Mouse (Mus musculus): ENCODE measurements around the gene Kcnip3.

The Kcnip3 gene

GRCm38 (mm10) chr2:127522006-127522441 lies at the start of gene Kcnip3:
TSS of gene Kcnip3 (minus strand) at chr2:127522094.
- peak; percentile 62 for DNase-seq

GRCm38 (mm10) chr2:127559070-127559966 lies 37.4 kb upstream of the Kcnip3 start:
- DNase-seq: peak; percentile 95

DNA sequence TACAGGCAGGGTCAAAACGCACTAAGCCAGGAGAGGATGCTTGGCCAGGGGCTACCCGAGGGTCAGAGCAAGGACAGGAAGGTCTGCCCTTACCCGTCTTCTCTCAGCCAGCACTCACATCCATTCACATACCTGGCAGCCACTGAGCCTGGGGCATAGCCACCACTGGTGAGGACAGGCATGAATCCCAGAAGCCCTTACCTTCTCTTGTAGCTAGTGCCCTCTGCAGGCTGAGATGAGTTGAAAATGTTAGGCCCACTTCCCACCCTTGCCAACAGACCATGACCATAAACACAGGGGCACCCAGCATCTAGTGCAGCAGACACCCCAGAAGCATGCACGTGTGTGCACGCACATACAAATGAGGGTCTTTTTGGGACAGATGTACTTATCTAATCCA lies 29.2 kb upstream of the Kcnip3 start:
- peak; percentile 26 for DNase-seq

- no peak for DNase-seq
Observed at GRCm38 (mm10) chr2:127550446-127550845, 28.6 kb upstream of the Kcnip3 start.

GRCm38 (mm10) chr2:127549711-127550110 lies 27.8 kb upstream of the Kcnip3 start:
- no peak for DNase-seq

GRCm38 (mm10) chr2:127548342-127549074 lies 26.6 kb upstream of the Kcnip3 start:
- no peak for DNase-seq

DNA sequence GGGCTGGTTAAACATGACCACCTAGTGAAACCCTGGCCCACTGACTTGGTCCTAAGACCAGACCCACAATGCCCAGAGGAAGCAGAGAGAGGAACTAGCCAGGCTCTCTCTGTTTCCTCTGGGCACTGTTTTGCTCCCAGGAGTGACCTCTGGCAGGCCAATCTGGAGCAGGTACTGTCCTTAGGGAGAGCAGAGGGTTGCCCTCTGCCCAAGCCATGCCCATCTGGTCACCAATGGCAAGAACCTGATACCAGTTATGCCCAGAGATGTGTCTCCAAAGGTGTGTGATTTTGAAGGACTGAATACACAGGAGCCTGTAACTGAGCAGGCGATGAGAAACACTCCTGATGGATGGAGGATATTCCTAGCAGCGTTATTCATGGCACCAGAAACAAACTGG lies 19.8 kb upstream of the Kcnip3 start:
- no peak for DNase-seq

DNA sequence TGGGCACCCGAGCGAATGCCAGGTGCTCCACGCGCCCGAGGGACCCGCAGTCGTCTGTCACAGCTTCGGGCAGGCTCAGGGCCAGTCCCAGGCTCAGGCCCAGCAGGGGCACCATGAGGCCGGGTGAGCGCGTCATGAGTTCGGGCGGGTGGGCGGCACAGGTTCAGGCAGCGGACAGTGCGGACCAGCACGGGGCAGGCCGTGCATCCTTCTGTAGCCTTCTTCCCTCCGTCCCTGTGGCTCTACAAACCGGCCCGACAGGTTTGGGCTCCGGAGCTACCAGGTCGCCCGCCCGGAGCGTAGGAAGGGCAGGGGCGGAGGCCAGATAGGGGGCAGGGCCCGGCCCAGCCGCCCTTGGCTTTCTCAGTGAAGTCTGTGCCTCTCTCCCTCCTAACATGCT lies 19.3 kb upstream of the Kcnip3 start, which contains the start of gene Prom2:
TSS of gene Prom2 (minus strand) at position 283 of the 400 bp plus-strand sequence.
- DNase-seq: no peak

GRCm38 (mm10) chr2:127539494-127539893 lies 17.6 kb upstream of the Kcnip3 start:
- no peak for DNase-seq

GRCm38 (mm10) chr2:127537548-127537947 lies 15.7 kb upstream of the Kcnip3 start:
- DNase-seq: no peak

DNA sequence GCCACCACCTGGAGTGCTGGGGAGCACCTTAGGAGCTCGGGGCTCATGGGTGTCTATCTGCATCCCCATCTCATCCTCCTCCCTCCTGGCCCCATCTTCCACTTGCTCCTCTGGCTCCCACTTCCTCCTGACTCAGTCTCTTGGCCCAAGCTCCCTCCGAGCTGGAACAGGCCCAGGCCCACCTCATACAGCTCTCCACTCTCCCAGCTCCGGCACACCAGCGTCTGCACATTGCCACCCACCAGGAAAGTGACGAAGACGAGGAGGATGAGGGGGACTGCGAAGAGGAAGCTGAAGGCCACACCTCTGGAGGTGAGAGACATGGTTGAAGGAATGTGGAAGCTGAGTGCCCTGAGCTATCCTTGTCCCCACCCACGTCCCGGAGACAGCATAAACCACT lies 13.5 kb upstream of the Kcnip3 start:
- no peak for DNase-seq

- DNase-seq: no peak
Observed at GRCm38 (mm10) chr2:127532379-127532778, 10.5 kb upstream of the Kcnip3 start.

GRCm38 (mm10) chr2:127531592-127531991 lies 9.7 kb upstream of the Kcnip3 start:
- no peak for DNase-seq

DNA sequence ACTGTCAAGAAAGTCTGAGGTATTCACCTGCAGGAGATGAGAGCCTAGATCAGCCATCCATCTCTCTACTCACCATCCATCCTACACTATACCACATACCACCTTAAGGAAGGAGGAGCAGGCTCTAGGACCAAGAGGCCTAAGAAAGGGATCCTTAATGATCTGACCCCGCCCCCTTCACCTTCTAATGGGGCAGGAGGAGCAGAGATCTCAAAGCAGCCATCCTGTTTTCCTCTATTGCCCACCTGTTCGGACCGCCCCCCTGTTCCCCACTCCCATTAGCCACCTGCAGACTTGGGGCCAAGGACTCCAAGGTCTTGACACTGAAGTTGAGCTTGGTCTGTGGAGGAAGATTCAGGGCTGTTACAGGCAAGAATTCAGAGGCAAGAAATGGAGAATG lies 8.5 kb upstream of the Kcnip3 start:
- no peak for DNase-seq

GRCm38 (mm10) chr2:127525004-127525775 lies 3.3 kb upstream of the Kcnip3 start:
- no peak for DNase-seq

DNA sequence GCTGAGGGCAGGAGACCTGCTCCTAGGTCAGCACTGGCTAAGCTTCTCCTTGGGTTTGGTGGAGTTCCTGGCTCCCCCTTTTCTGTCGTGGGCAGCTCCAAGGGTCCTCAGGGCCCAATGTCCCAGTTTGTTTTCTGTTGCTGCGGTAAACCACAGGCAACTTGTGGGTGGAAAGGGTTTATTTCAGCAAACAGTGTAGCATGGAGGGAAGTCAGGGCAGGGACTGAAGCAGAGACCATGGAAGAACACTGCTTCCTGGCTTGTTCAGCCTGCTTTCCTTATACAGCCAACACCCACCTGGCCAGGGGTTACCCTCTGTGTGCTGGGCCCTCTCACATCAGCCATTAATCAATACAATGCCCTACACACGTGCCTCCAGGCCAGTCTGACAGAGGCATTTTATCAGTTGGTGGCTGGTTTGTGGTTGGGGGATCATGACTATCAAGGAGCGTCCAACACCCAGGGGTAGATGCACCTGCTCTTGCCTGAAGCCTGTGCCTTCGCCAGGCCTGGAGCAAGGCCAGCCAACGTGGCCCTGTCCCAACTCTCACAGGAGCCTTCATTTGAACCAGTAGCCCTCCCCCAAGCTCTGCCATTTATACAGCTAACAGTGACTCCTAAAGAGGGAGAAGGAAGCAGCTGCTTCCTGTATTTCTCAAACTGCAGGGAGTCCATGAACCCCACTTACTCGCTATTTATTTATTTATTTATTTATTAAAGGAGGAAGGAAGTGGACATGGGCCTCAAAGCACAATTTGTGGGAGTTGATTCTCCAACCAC lies 2.2 kb upstream of the Kcnip3 start:
- DNase-seq: peak; percentile 32

DNA sequence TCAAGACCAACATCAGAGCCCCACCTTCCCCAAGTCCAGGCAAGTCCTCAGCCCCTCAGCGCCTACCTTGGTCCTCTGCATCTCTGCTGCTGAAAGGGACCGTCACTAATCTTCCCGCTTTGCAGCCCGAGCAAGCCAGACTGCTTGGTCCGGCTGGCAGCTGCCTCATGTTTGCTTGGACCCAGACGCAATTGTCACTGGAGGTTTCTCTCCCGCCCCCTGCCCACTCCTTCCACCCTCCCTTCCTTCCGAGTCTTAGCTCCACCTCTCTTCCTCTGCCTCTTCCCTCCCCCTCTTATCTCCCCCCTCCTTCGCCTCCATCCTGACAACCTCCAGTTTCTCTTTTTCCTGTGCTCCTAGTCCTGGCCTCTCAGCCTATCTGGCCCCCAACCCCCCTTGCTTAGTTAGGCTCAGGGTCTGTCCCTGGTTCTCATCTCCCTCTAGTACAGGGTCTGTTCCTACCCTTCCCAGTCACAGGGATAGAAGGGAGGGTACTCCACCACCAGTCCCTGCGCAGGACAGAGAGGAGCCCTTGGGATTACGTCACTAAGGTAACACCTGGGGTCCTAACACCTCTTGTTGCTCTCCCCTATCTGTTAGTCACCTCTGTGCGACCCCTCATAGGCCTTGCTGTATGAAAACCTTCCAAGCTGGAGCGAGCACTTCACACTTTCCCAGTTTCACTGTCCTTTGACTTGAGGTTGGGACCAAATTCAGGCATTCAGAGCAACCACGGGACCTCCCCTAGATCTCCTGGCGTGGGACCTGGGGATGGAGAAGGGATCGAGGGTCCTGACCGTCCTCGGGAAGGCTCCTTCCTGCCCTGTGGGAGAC lies 505 bp downstream of the Kcnip3 start:
- peak; percentile 54 for DNase-seq

DNA sequence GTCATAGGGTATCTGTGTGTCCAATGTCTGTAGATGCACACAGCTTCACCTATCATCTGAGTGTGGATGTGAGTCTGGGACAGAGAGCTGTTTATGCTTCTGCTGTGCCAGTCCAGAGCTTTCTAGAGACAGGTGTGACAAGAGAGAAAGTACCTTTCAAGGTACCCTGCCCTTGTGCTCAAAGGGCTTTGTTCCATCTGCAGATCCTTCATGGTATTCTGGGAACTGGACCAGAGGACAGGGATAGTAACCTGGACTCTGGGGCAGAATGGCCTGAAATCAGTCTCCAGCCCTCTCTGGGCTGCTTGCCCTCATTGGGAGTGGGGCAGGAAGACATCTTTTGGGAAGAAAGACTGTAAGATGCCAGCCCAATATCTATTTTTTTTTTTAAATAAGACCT lies 1.8 kb downstream of the Kcnip3 start:
- DNase-seq: no peak

DNA sequence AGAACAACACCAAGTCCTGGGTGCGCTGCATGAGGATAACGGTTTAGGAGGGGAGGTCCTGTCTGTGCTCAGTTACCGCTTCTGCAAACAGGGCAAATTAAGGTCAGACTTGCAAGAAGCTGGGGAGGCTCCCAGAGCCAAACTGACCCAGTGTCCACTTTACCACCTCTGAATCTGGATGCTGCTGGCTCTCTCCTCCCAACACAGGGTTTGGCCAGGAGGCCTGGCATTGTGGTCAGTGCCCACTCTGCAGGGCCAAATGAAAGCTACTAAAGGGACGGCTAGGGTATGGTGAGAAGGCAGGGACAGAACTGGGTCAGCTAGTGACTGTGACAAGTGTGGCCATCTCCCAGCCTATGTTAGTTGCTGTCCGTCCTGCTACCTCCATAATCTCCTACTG lies 2.6 kb downstream of the Kcnip3 start:
- DNase-seq: no peak

DNA sequence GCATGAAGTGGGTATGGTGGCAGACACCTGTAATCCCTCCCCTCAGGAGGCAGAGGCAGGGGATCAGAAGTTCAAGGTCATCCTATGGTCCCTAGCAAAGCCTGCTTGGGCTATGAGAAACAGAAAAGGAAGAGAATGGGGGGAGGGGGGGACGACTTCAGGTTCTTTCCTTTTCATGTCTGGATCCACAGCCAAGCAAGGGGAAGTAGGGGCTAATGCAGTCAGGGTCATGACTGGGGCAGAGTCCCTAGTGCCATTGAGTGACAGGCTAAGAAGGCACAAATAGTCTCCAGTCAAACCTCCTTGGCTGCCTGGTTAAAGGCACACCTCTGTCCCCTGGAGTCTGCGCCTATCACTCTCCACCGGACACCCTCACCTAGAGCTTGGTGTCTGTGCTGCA lies 3.1 kb downstream of the Kcnip3 start:
- no peak for DNase-seq

DNA sequence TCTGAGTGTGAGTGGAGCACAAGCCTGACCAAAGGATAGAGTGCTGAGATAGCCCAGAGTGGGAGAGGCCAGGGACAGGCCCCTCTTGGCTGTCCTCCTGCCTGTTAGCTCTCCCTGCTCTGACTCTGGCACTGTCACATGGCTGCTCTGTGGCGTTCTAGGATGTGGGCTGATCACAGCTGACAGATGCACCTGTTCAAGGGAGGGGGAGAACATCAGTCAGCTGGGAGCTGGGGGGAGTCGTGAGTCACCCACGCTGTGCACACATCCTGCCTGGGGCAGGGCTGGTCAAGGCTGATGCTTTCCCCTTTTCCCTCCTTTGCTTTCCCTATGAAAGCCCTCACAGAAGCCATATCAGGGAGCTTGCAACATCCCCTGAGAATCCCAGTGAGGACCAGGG lies 3.6 kb downstream of the Kcnip3 start:
- no peak for DNase-seq
